Mouse (Mus musculus): Measurements from ENCODE around the gene Hnf4a.

DNA sequence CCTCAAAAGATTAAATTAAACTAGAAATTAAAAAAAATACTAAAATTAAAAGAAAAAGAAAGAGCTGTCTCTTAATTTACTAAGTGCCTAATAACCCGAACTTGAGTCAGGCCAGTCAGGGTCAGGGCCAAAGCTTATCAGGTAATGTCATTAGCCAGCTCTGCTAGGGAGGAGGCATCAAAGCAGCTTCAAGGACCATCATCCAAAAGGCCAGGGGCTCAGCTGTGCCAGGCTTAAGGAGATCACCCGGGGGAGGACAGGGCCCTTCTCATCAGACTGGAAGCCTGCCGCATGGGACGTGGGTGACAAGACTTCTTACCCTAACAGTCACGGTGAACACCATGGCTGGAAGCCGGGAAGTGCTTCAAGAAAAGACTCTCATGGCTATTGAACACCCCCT, 39.0 kb upstream of the Hnf4a start:
- no peak for TF ChIP-seq CTCF (IDR thresholded peaks at IDR 0.05 in 2 of 3, conservative IDR thresholded peaks at IDR 0.05 in 1 of 3; ENCODE audit: control insufficient read depth in 1 of 3, insufficient read depth in 1 of 3, low read depth in 2 of 3, low read length in 3 of 3, poor library complexity in 1 of 3, severe bottlenecking in 1 of 3)
- TF ChIP-seq CHD1 (IDR thresholded peaks at IDR 0.05; ENCODE audit: low read depth, low read length) = no peak
- TF ChIP-seq RCOR1 (IDR thresholded peaks at IDR 0.05; ENCODE audit: low read depth, low read length) = no peak
- no peak for TF ChIP-seq GABPA (IDR thresholded peaks at IDR 0.05; ENCODE audit: low read depth, low read length)
- TF ChIP-seq MAX (IDR thresholded peaks at IDR 0.05; ENCODE audit: low read length) = no peak
- no peak for TF ChIP-seq E2F4 (IDR thresholded peaks at IDR 0.05; ENCODE audit: borderline replicate concordance, low read depth, low read length)
- TF ChIP-seq POLR2A (IDR thresholded peaks at IDR 0.05; ENCODE audit: control insufficient read depth in 1 of 2, insufficient read depth in 1 of 2, low read depth in 1 of 2, low read length in 2 of 2, poor library complexity in 1 of 2) = no peak
- no peak for TF ChIP-seq MAFK (IDR thresholded peaks at IDR 0.05; ENCODE audit: borderline replicate concordance, low read depth, low read length)
- TF ChIP-seq EP300 (IDR thresholded peaks at IDR 0.05; ENCODE audit: low read depth in 1 of 2, low read length in 2 of 2) = no peak

Measured in MEL (cell line).